Mouse (Mus musculus) bone marrow, adult 2 months (tissue): ENCODE data around the gene Traf4.

Experiments
- CTCF ChIP-seq: fragments of 200-500 bp; IDR thresholded peaks from 2 replicates; pipeline ENCODE4 v1.5.1; 2011; ENCODE audit warnings: low read length, control low read depth; ENCODE audit not compliant: control insufficient read depth, insufficient read depth
- POLR2A ChIP-seq: fragments of 200-500 bp; IDR thresholded peaks from 2 replicates; pipeline ENCODE4 v1.6.1; 2011; ENCODE audit warnings: low read depth, mild to moderate bottlenecking, control low read depth, low read length, borderline replicate concordance; ENCODE audit not compliant: control insufficient read depth

DNA sequence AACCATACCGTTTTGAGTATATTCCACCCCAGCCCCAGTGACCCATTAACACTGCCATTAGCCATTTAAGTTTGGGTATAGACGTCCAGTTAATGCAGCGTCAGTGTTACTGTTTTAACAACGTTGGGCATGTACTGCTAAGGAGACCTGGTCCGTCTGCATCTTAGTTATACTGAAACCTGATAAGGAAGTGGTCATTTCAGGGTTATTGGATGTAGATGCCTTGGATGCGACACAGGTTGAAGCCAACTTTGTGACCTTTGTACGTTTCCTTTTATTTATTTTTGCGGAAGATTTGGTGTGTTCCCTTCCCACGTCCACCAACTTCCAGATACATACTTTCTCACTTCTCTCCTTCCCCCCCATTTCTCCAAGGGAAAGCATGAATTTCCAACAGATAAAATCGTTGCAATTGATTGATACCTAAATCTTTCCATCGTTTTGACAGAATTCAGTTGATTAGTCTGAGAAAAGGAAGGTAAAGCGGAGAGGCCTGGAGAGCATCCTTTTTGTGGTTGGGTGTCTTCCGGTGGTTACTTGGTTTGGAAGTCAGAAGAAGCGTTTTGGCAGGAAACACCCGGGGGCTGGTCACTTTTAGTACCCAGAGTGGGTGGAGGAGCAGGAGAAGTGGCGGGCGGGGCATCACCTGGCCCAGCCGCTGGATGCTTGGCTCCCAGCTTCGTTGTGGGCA is 50.6 kb downstream of the Traf4 start:
- no peak for TF ChIP-seq POLR2A
- TF ChIP-seq CTCF = no peak
